Mouse (Mus musculus): ENCODE data around the gene Efcab11.

The Efcab11 gene

GRCm38 (mm10) chr12:99764053-99764452 lies 120.2 kb downstream of the Efcab11 start:
- DNase-seq (ENCODE audit: extremely low read depth, insufficient read length, low spot score): no peak

- DNase-seq (ENCODE audit: extremely low read depth, insufficient read length, low spot score): no peak
These were observed 126.3 kb downstream of the Efcab11 start for GRCm38 (mm10) chr12:99757754-99758526.

- no peak for DNase-seq (ENCODE audit: extremely low read depth, insufficient read length, low spot score)
These were observed 127.1 kb downstream of the Efcab11 start for GRCm38 (mm10) chr12:99756914-99757687.

GRCm38 (mm10) chr12:99756213-99756612 lies 128.0 kb downstream of the Efcab11 start:
- DNase-seq (ENCODE audit: extremely low read depth, insufficient read length, low spot score): no peak

GRCm38 (mm10) chr12:99752986-99753385 lies 131.3 kb downstream of the Efcab11 start:
- no peak for DNase-seq (ENCODE audit: extremely low read depth, insufficient read length, low spot score)

GRCm38 (mm10) chr12:99749391-99749790 lies 134.8 kb downstream of the Efcab11 start:
- DNase-seq (ENCODE audit: extremely low read depth, insufficient read length, low spot score): no peak

GRCm38 (mm10) chr12:99741631-99742030 lies 142.6 kb downstream of the Efcab11 start:
- no peak for DNase-seq (ENCODE audit: extremely low read depth, insufficient read length, low spot score)

- DNase-seq (ENCODE audit: extremely low read depth, insufficient read length, low spot score): no peak
These were observed 145.0 kb downstream of the Efcab11 start for GRCm38 (mm10) chr12:99739211-99739610.

- DNase-seq (ENCODE audit: extremely low read depth, insufficient read length, low spot score): no peak
These were observed 146.0 kb downstream of the Efcab11 start for GRCm38 (mm10) chr12:99738256-99738655.

- no peak for DNase-seq (ENCODE audit: extremely low read depth, insufficient read length, low spot score)
These were observed 147.3 kb downstream of the Efcab11 start for GRCm38 (mm10) chr12:99736971-99737370.

GRCm38 (mm10) chr12:99735172-99735571 lies 149.1 kb downstream of the Efcab11 start:
- DNase-seq (ENCODE audit: extremely low read depth, insufficient read length, low spot score): no peak

- DNase-seq (ENCODE audit: extremely low read depth, insufficient read length, low spot score): no peak
These were observed 160.0 kb downstream of the Efcab11 start for GRCm38 (mm10) chr12:99724206-99724605.

GRCm38 (mm10) chr12:99723791-99724190 lies 160.4 kb downstream of the Efcab11 start:
- no peak for DNase-seq (ENCODE audit: extremely low read depth, insufficient read length, low spot score)

GRCm38 (mm10) chr12:99721318-99721717 lies 162.9 kb downstream of the Efcab11 start:
- DNase-seq (ENCODE audit: extremely low read depth, insufficient read length, low spot score): no peak

- DNase-seq (ENCODE audit: extremely low read depth, insufficient read length, low spot score): no peak
These were observed 164.5 kb downstream of the Efcab11 start for GRCm38 (mm10) chr12:99719777-99720176.

GRCm38 (mm10) chr12:99718161-99718560 lies 166.1 kb downstream of the Efcab11 start:
- no peak for DNase-seq (ENCODE audit: extremely low read depth, insufficient read length, low spot score)

GRCm38 (mm10) chr12:99716038-99716610 lies 168.1 kb downstream of the Efcab11 start:
- DNase-seq (ENCODE audit: extremely low read depth, insufficient read length, low spot score): no peak

GRCm38 (mm10) chr12:99715129-99716037 lies 168.9 kb downstream of the Efcab11 start:
- no peak for DNase-seq (ENCODE audit: extremely low read depth, insufficient read length, low spot score)

GRCm38 (mm10) chr12:99712214-99712613 lies 172.0 kb downstream of the Efcab11 start:
- DNase-seq (ENCODE audit: extremely low read depth, insufficient read length, low spot score): no peak

- no peak for DNase-seq (ENCODE audit: extremely low read depth, insufficient read length, low spot score)
These were observed 182.0 kb downstream of the Efcab11 start for GRCm38 (mm10) chr12:99702248-99702647.
